ENCODE assay signal across 12 mouse cellular contexts in the genomic region with DNA sequence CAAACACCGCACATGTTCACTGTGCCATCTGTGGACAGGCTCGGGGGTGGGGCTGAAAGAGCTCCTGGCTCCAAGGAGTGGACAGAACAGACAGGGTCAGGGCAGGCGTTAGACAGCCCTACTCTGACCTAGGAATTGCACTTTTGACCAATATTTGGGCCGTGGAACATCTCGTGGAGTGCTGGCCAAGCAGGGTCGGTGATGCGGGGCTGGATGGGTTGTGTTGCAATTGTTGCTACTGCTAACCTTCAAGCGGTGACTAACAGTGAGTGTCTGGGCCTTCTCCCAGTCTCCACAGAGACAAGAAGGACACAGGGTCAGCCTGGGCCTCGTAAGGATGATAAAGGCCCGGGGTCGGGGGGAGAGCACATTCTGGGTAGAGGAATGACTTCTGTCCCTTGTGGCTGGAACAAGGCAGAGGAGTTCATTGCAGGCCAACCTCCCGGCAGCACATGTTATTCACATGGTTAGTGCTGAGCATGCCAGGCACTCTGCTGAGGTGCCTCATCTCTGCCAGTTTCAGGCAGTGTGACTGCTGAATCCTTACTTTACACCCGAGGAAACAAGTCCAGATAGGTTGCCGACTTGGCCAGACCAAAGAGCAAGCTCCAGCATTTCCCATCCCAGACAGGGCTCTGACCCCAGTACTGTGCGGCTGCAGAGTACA. TPM values are rescaled to one million over a fixed set of nuclear protein-coding genes. Genes with fewer than 3 reads are reported as not detected.
DNase-seq lines count a peak whose midpoint lies in the region; ATAC-seq and TF ChIP-seq lines count a peak whose summit lies in the region.
"Had no signal": no experiment of that assay in that cellular context is flagged by ENCODE, and none has a peak within 500 bp of the region (broad histone marks: within the 10 kb centered on the region; RNA-seq: fewer than 3 reads in every experiment).

No protein-coding gene starts in this region.

- 34% methylated on average over 15 of the region's 15 CpGs for WGBS in cerebellum, adult 2 months

- H3K27ac ChIP-seq in cerebellum, adult 2 months (ENCODE audit: insufficient read depth, low read length): no peak overlapping the region
- H3K27ac ChIP-seq: embryonic facial prominence, embryonic 12.5 days; hindbrain, embryonic 15.5 days had no signal

- ATAC-seq in megakaryocyte, adult 5-6 weeks (ENCODE audit: poor library complexity, severe bottlenecking): no peak
- ATAC-seq: forebrain, postnatal 0 days had no signal

- no peaks in the 10 kb centered on the region for H3K27me3 ChIP-seq in cerebellum, adult 2 months (ENCODE audit: control insufficient read depth, insufficient read depth, low read length)
- H3K27me3 ChIP-seq: embryonic facial prominence, embryonic 12.5 days; hindbrain, embryonic 15.5 days had no signal

- no peak for TF ChIP-seq CTCF in cerebellum, adult 2 months (IDR thresholded peaks at IDR 0.05; ENCODE audit: borderline replicate concordance, insufficient read depth, low read depth, low read length)

- DNase-seq in cerebellum, adult 2 months: peak; percentile 57 to 71
- DNase-seq in cerebellum, adult 11 months: no peak
- peak; percentile 15 for DNase-seq in lung, postnatal 36 days
- DNase-seq in lung, postnatal 14 days: no peak
- DNase-seq in heart, adult 8-10 months (ENCODE audit: low spot score): peak; percentile 54
- DNase-seq in kidney, postnatal 25 days: peak; percentile 67 to 92
- DNase-seq in Muller cell, postnatal 12 days (ENCODE audit: inconsistent ontology term): no peak
- DNase-seq: B cell, adult 2 months; forebrain, postnatal 0 days had no signal

- H3K4me1 ChIP-seq in cerebellum, adult 2 months (ENCODE audit: control insufficient read depth, insufficient read depth, low read length): peaks cover 15% of the 10 kb centered on the region
- H3K4me1 ChIP-seq: hindbrain, embryonic 15.5 days had no signal

- TF ChIP-seq POLR2A in cerebellum, adult 2 months (IDR thresholded peaks at IDR 0.05; ENCODE audit: borderline replicate concordance, insufficient read depth, low read length): no peak

- H3K4me3 ChIP-seq in cerebellum, adult 2 months (replicated peaks; ENCODE audit: insufficient read depth, low read depth, low read length): no peak overlapping the region
- H3K4me3 ChIP-seq: embryonic facial prominence, embryonic 12.5 days; hindbrain, embryonic 15.5 days had no signal

RNA-seq across cellular contexts. Expression of a gene that starts 27.6 kb away (rescaled TPM):
- polyA plus RNA-seq in cerebellum, adult 2 months (2012; rRNA removed): 279 and 288 TPM in 2 replicates
- total RNA-seq in heart, adult 8-10 months (2022): 100 to 1,000 TPM; 125 to 157 (median 155) TPM
- total RNA-seq in megakaryocyte, adult 5-6 weeks (2015): 3.1 and 3.3 TPM in 2 replicates
- total RNA-seq in megakaryocyte, adult 5-6 weeks (2017): 6.5 and 8.6 TPM in 2 replicates

RNA-seq across cellular contexts. Expression of a gene that starts 29.3 kb away (rescaled TPM):
- 102 and 113 TPM in 2 replicates for polyA plus RNA-seq in cerebellum, adult 2 months (2012; rRNA removed)
- 10 to 100 TPM; 25.4 to 28.6 (median 27.1) TPM for total RNA-seq in heart, adult 8-10 months (2022)
- 29.8 and 32.0 TPM in 2 replicates for total RNA-seq in megakaryocyte, adult 5-6 weeks (2015)
- 76.5 and 79.1 TPM in 2 replicates for total RNA-seq in megakaryocyte, adult 5-6 weeks (2017)

RNA-seq across cellular contexts. Expression of a gene that starts 29.8 kb away (rescaled TPM):
- 67.0 and 72.1 TPM in 2 replicates for polyA plus RNA-seq in cerebellum, adult 2 months (2012; rRNA removed)
- 10 to 100 TPM; 61.4 to 72.3 (median 65.5) TPM for total RNA-seq in heart, adult 8-10 months (2022)
- 5.8 and 6.2 TPM in 2 replicates for total RNA-seq in megakaryocyte, adult 5-6 weeks (2015)
- total RNA-seq in megakaryocyte, adult 5-6 weeks (2017): 5.5 and 7.0 TPM in 2 replicates

Comparison
In these comparisons a context has a peak if more than half of its experiments do, and no peak if none do; other contexts are left out.
1. DNase-seq: peak in cerebellum, adult 2 months (2 of 2), lung, postnatal 36 days (single experiment), heart, adult 8-10 months (single experiment) and kidney, postnatal 25 days (2 of 2); none in cerebellum, adult 11 months (single experiment), lung, postnatal 14 days (single experiment) and Muller cell, postnatal 12 days (single experiment).
2. RNA of a gene that starts 27.6 kb away (total RNA-seq): 125 to 157 TPM in heart, adult 8-10 months; 3.1 to 8.6 TPM in megakaryocyte, adult 5-6 weeks; every median in the first group is over 10 times any median in the second.
3. RNA of a gene that starts 29.8 kb away (total RNA-seq): 61.4 to 72.3 TPM in heart, adult 8-10 months; 5.5 to 7.0 TPM in megakaryocyte, adult 5-6 weeks; every median in the first group is over 4 times any median in the second.